Mouse (Mus musculus) bone marrow macrophage, adult 2 months (primary cell): ENCODE measurements at regions not wholly inside any gene's neighbourhood (a gene's known extent, or its start where the extent isn't known, plus 50 kb on each side); places are given as distances from the start of the nearest gene placed in this dataset.

Experiments used
- H3K27ac ChIP-seq: 2 replicates; pipeline ENCODE4 v1.5.1; 2012; ENCODE audit warnings: low read depth, low read length; ENCODE audit not compliant: insufficient read depth
- H3K4me1 ChIP-seq: 2 replicates; pipeline ENCODE4 v1.6.1; 2012; ENCODE audit warnings: low read length; ENCODE audit not compliant: control insufficient read depth, insufficient read depth
- H3K4me3 ChIP-seq: 2 replicates; pipeline ENCODE4 v1.5.1; 2012; ENCODE audit warnings: mild to moderate bottlenecking, low read length, moderate library complexity; ENCODE audit not compliant: insufficient read depth
- CTCF ChIP-seq: IDR thresholded peaks from 2 replicates; pipeline ENCODE4 v1.5.1; 2012; ENCODE audit warnings: low read depth, mild to moderate bottlenecking, low read length, moderate library complexity
- POLR2A ChIP-seq: IDR thresholded peaks from 2 replicates; pipeline ENCODE4 v1.6.1; 2012; ENCODE audit warnings: mild to moderate bottlenecking, low read depth, low read length, borderline replicate concordance

DNA sequence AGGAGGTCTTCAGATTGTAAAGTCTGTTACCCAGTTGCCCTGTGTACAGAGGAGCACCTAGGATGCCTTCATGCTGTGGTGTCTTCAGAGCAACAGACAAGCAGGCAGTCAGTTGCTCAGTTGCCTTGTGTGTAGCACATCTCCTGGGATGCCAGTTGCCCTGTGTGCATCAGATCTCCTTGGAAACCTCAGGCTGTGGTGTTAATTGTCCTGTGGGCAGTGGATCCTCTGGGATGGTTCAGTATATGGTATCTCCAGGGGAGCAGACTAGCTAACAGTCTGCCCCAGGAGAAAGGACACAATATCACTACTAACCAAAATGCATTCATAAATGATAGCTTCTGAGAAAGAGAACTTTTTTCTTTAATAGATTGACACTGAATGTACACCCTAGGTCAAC lies 1201.1 kb upstream of the Cited2 start:
- Histone ChIP-seq H3K4me3 (no peak overlapping the region), H3K27ac (no peak overlapping the region), H3K4me1 (no peaks in the 10 kb centered on the region)
- TF ChIP-seq CTCF (no peak), POLR2A (no peak)

DNA sequence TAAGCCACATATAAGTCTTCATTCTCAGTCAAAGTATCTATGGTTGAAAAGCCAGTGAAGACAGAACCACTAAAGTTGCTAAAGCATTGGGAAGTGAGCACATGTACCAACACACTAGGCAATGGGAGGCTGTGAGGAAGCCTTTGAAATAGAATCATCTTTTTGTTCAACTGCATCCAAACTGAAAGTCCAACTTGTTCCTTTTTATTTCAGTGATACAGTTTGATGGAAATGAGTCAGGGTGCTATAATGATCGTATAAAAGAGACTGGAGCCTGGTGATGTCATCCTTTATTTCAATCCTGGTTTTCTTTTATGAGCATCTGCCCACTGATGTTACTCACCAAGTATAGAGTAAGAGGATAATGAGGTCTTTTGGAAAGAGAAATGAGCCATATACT lies 1198.9 kb upstream of the Cited2 start:
- Histone ChIP-seq H3K4me1 (no peaks in the 10 kb centered on the region), H3K4me3 (no peak overlapping the region), H3K27ac (no peak overlapping the region)
- TF ChIP-seq CTCF = no peak
- TF ChIP-seq POLR2A = no peak

DNA sequence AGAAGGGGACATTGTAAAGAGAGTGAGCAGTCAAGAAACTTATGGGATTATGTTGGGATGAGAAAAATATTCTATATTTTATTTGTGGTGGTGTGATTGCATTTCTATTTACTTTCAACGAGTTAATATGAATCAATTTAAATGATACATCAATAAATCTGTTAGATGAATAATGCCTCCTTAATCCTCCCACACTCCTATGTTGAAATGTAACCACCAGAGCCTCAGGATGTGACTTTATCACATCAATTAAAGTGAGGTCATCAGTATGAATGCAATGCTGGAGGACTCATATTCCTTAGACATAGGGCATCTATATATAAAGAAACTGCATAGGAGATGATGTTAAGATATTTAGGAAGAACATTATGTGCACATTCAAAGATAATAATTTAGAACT lies 1195.3 kb upstream of the Cited2 start:
- no peak overlapping the region for H3K27ac ChIP-seq
- TF ChIP-seq CTCF (no peak), POLR2A (no peak)
- H3K4me1 ChIP-seq = no peaks in the 10 kb centered on the region
- H3K4me3 ChIP-seq = no peak overlapping the region

DNA sequence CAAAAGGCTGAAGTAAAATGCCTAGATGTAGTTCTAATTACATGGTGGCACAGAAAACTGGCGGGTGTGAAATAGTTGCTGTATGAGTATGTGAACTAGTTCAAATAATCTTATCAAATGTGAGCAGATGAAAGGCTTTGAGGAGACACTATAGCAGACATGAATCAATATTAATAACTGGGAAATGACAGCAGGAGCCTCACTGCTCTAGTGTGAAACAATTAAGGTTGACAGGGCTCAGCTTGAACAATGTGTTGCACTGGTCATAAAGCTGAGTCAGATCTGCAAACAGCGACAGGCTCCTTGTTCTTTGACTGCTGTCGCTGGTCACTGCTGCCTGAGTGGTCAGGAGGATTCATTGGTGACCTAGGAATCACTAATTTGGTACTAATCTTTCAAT lies 1185.4 kb upstream of the Cited2 start:
- no peak overlapping the region for H3K27ac ChIP-seq
- TF ChIP-seq CTCF = no peak
- no peak for TF ChIP-seq POLR2A
- H3K4me1 ChIP-seq = no peaks in the 10 kb centered on the region
- no peak overlapping the region for H3K4me3 ChIP-seq

DNA sequence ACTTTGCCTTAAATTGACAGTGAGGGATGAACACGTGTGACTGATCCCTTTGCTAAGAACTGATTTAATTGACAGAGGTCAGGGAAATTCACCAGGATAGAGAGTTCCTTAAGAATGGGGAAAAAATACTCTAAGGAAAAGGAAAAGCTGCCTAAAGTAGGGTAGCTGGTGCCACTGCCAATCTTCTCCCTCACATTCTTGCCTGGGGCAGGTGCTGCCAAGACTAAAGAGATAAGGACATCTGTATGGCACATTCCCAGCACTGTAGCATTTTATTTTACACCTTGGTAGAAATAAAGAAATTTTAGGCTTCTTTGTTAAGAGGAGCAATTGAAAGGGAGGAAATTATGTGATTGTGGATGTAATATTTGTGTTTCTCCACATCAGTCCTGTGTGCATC lies 1184.6 kb upstream of the Cited2 start:
- no peak overlapping the region for H3K27ac ChIP-seq
- no peaks in the 10 kb centered on the region for H3K4me1 ChIP-seq
- TF ChIP-seq POLR2A (no peak), CTCF (no peak)
- H3K4me3 ChIP-seq = no peak overlapping the region

DNA sequence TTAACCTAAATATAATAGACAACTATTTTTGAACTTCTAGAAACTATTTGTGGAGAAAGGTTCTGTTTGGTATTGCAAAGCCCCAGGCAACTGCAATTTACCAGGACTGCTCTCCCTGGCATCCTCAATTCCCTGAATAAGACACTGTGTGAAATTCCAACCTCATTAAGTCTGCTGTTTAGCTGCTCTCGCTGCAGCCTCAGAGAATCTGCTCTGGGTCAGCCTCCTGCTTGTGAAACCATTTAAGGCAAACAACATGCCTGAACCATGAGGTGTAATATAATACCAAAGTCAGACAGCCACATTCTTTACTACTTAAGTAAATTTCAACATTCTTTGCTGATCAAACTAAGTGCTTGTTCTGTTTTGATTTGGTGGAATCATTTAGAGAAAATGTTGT lies 1177.6 kb upstream of the Cited2 start:
- no peaks in the 10 kb centered on the region for H3K4me1 ChIP-seq
- no peak for TF ChIP-seq CTCF
- H3K27ac ChIP-seq = no peak overlapping the region
- no peak overlapping the region for H3K4me3 ChIP-seq

DNA sequence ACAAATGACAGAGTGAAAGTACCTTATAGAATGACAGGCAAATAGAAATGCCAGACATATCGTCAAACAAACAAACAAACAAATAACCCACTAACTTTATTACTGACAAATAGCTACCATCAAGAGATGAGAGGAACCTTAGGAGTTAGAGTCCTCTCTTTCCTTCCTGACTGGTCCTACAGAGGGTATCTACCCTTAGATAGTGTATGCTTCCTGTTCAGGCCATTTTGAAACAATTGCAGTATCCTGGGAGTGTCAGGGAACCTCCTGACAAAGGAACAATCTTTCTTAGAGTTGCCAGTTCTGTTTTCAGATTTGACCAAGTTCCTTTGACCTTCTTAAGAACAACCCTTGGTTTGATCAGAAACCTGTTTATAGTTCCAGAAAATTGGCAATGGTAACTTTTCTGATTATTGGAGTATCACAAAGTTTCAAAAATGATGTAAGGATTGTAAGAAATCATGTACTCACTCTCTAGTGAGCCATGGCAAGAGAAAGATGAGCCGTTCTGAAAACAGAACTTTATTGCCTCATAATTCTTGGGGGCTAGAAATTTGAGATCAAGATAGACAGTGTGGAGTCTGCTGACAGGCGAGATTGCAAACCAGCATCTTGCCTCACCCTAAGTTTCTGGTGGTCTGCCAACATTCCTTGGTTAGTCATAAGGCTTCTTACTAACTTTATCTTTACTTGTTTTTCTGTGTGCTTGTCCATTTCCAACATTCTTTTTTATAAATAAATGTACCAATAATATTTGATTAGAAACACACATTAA lies 1170.0 kb upstream of the Cited2 start:
- Histone ChIP-seq H3K4me3 (no peak overlapping the region), H3K27ac (no peak overlapping the region), H3K4me1 (0 out of 2 replicates have a peak, but pooled peaks cover 3% of the 10 kb centered on the region)
- TF ChIP-seq CTCF = no peak
- TF ChIP-seq POLR2A = no peak

DNA sequence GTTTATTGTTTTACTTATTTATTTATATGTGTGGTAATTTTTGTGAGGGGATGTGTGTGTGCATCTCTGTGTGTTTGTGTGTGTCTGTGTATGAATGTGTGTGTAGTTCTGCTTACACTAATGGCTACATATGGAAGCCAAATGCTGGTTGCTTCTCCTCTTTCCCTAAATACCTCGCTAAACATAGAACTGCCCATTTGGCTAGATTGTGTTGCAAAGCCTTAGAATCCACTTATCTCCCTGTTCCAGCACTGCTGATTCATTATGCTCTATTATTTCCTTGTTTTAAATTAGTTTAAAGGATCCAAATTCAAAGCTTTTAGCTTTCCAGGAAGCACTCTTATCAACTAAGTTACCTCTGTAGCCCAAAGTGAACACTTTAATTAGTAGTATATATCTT lies 1148.5 kb upstream of the Cited2 start:
- Histone ChIP-seq H3K27ac (no peak overlapping the region), H3K4me1 (no peaks in the 10 kb centered on the region), H3K4me3 (no peak overlapping the region)
- TF ChIP-seq POLR2A (no peak), CTCF (no peak)

DNA sequence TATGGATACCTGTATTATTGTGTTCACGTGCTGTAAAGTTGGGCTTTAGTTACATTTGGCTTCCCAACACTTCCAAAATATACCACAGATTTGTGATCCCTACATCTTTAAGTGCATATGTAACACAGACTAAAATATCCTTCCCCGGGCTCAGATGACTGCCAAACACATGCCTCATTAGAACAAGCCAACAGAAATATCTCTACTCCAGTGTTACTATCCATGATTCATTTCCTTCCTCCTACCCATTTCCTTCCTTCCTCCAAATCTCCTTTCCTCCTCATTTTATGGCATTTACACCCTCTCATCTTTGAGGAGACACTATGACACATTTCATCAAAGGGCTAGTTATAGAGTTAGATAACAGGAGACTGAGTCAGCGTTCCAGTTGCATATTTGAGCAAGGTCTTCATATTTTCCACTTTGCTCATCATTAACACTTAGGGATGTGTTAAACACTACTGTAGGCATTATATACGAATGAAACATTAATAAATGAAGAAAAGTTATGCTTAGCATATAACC lies 1144.4 kb upstream of the Cited2 start:
- H3K27ac ChIP-seq = no peak overlapping the region
- no peak overlapping the region for H3K4me3 ChIP-seq

DNA sequence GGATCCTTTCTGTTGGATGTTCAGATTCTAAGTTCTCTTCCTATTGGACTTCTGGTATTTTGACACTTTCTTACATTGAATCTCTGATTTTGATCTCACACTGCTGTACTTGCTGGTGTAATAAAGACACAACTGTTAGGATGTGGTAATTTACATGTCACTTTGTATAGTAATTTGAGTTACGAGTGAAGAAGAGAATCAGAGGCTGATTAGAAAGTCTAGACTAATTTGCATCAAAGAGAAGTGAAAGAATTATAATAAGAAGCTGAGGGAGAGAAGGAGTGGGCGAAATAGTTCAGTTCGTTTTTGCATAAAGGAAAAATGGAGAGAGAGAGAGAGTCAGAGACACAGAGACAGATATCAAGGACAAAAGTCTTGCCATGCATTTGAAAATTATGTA lies 1142.8 kb upstream of the Cited2 start:
- no peak for TF ChIP-seq CTCF
- TF ChIP-seq POLR2A = no peak
- H3K27ac ChIP-seq = no peak overlapping the region

More for the DNA sequence above, 1144.4 kb upstream of the Cited2 start:
- TF ChIP-seq POLR2A (no peak), CTCF (no peak)
- H3K4me1 ChIP-seq = no peaks in the 10 kb centered on the region

More for the DNA sequence above, 1142.8 kb upstream of the Cited2 start:
- Histone ChIP-seq H3K4me3 (no peak overlapping the region), H3K4me1 (no peaks in the 10 kb centered on the region)
